Mouse (Mus musculus): Measurements from ENCODE around the gene Rbbp5. TPM values are rescaled to one million over a fixed set of nuclear protein-coding genes. Genes with fewer than 3 reads are reported as not detected.

Gene Rbbp5
- total RNA-seq, 2 experiments from 2014 or later = 36.8 to 37.3 TPM

DNA sequence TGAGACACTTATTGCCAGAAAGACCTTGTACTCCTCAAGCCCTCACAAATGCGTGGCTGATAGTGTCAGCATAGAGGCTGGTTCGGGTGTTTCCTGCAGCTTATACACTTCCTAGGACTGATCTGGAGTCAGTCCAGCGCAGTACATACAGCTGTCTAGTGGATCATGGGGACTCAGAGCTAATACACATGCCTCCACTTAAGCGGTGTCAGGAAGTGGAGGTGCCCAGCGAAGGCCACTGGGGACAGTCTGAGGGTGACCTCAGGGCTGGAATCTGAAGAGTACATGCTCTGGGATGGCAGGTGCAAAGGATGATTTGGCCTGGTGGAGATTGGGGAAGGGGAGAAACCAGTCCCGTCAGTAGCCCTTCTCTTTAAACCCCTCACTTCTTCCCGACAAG, 63.5 kb downstream of the Rbbp5 start:
- no peak for DNase-seq (ENCODE audit: low spot score in 2 of 2)

DNA sequence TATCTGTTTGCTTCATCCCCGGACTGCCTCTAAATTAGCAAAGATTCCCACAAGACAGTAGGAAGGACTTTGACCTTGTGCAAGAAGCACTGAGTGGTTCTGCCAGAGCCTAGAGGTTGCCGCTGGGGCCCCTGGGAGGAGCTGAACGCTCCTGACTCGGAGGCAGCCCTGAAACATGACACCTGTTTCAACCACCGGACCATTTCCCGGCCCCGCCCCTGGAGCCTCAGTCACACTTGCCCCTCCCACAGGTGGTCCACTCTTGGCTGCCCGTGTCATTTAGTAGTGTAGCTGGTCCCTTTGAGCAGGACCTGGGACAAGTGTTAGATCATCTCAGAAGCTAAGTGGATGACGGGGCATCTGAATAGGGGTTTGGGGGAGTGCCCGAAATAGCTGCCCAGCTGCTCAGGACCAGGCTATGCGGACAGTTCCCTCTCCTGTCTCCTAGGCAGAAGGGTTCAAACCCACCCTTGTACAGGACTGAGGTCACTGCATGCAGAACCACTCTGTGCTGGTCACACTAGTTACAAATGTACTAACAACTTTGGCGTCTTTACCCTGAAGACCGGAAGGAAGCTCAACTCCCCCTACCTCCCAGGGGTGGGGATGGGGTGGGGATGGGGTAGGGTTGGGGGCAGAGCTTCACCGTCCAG, 64.1 kb downstream of the Rbbp5 start:
- DNase-seq (ENCODE audit: low spot score in 2 of 2) = no peak

DNA sequence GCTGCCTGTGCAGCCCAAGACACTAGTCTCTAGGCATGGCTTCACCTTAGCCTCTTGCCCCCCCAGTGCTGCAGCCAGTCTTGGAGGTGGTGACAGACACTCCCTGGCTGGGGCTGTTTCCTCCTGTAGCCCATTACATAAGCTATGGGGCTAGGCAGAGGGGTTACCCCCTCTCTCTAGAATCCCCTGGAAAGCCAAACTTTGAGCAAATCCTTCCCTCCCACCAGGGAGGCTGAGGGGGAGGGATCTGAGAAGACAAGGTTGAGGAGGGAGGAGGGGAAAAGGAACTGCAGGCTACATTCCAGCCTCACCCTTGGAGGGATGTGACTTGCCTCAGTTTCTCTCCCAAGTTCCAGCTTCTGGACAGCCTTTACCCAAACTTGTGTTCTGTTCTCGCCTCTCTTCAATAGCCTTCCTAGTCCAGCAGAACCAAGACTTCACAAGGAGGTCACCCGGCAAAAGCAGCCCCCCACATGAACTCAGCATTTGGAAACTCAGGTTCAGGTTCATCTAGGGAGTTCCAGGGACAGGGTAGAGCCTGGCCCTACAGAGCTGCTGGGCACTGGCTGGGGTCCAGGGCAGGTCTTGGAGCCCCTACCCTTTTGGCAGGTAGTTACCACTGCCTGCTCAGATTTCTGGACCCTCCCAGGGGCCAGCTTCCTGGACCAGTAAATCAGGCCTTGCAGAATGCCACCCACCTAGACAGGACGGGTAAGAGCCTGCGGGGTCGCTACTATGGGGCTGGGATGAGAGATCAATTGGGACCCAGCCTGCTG, 64.8 kb downstream of the Rbbp5 start:
- DNase-seq (ENCODE audit: low spot score in 2 of 2) = no peak

DNA sequence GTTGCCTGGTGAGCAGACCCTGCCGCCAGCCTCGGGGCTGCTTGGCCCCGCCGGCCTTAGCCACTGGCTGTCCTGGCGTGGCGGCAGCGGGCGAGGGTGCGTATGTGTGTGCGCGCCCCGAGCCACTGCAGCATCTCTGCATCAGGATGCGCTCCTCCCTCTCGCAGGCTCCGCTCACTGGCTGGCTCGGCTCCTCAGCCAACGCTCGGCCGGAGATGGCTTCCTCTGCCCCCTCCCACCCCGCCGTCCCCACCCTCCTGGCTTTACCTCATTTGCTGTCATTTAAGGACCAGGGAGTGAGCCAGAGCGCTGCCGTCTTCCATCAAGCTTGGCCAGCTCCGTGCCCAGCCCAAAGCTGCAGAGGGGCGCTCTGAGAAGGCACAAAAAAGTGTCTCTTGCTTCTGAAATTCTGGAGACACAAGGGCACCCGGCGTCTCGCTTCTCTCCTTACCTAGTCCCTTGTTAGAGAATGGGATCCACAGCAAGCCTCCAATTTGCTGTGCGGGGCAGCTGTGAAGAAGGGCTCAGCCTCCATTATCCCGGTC, 65.7 kb downstream of the Rbbp5 start, which contains the start of gene Cntn2:
Cntn2 (minus strand) TSS at position 495 of the 545 bp plus-strand sequence.
- peak; percentile 49 to 72 for DNase-seq (ENCODE audit: low spot score in 2 of 2)

DNA sequence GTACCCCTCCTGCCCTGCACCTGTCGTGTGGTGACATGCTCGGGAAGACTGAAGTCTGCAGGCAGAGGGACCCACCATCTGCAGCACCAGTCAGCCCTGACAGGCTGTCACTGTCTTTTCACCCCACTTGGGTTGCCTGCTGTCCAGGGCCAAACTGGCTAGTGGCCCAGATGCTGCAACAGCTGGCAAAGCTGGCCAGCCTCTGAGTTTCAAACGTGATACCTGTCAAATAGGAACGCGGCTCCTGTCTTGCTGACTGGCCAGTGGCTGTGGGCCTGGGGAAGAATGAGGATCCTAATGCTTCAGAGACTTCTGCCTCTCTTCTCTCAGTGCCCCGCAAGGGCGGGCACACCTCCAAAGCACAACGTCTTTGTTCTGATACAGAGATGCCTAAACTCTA, 66.6 kb downstream of the Rbbp5 start:
- DNase-seq (ENCODE audit: low spot score in 2 of 2) = no peak

Other genes with a start within 250 kb of the Rbbp5 start
- not detected for gene Gm10188, start 247.6 kb upstream of the Rbbp5 start, total RNA-seq (2021)
- gene Klhdc8a, start 178.7 kb upstream of the Rbbp5 start, total RNA-seq (2021) = 10 to 100 TPM; 11.1 to 11.5 TPM
- 1 to 10 TPM; 3.1 TPM for gene Nuak2, start 161.2 kb upstream of the Rbbp5 start, total RNA-seq (2021)
- 100 to 1,000 TPM; 171 to 181 TPM for gene Tmcc2, start 86.1 kb upstream of the Rbbp5 start, total RNA-seq (2021)
- gene Dstyk, start 59.8 kb upstream of the Rbbp5 start, total RNA-seq (2021) = 10 to 100 TPM; 31.0 to 34.9 TPM
- 1 to 10 TPM; 1.7 to 3.1 TPM for gene Tmem81, start 28.9 kb downstream of the Rbbp5 start, total RNA-seq (2021)
- gene Cntn2, start 65.9 kb downstream of the Rbbp5 start, total RNA-seq (2021) = 10 to 100 TPM; 72.1 to 76.2 TPM